Mouse (Mus musculus): ENCODE results near the gene Rnf114. TPM values are rescaled to one million over a fixed set of nuclear protein-coding genes. Genes with fewer than 3 reads are reported as not detected.

The Rnf114 gene
- polyA plus RNA-seq, 1 experiment from 2014 or later: 39.5 TPM

DNA sequence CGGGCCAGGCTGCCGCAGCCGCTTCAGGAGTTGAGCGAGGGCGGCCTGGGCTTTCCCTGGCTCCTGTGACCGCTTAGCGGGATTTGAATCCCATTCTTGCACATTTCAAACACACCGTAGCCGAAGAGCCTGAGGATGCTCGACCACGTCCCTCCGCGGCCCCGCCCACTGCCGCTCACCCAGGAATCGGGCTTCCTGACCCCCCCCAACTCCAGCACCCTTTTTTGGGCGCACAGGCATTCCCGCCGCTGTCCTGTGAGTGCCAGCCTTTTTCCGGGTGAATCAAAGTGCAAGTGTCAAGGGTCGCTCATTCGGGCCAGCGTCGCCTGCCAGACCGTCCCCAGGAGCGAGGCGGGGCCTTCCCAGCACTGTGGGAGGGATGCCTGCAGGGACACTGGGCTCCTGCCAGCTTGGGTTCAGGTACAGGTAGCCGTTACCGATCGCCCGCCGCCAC, 11.5 kb downstream of the Rnf114 start:
- Histone ChIP-seq H3K4me3 (ENCODE audit: low read depth, low read length) (peak overlapping the region; percentile 98), H3K4me1 (ENCODE audit: insufficient read depth) (peaks cover 41% of the 10 kb centered on the region), H3K9me3 (ENCODE audit: low read length) (no peaks in the 10 kb centered on the region), H3K27me3 (ENCODE audit: insufficient read depth, low read length) (no peaks in the 10 kb centered on the region), H3K36me3 (replicated peaks; ENCODE audit: insufficient read depth, low read length) (peaks cover 24% of the 10 kb centered on the region), H3K9ac (replicated peaks) (peak overlapping the region; percentile 89), H3K4me2 (ENCODE audit: low read depth, low read length) (peak overlapping the region; percentile 91), H3K27ac (ENCODE audit: low read depth) (peak overlapping the region; percentile 88)
- peak; percentile 83 for DNase-seq
- ATAC-seq: peak; percentile 63
- TF ChIP-seq CTCF (IDR thresholded peaks at IDR 0.05; ENCODE audit: low read depth) (no peak), EP300 (IDR thresholded peaks at IDR 0.05; ENCODE audit: low read depth) (no peak)
- 2% methylated on average over 32 of the region's 32 CpGs for WGBS (ENCODE audit: insufficient replicate concordance)

DNA sequence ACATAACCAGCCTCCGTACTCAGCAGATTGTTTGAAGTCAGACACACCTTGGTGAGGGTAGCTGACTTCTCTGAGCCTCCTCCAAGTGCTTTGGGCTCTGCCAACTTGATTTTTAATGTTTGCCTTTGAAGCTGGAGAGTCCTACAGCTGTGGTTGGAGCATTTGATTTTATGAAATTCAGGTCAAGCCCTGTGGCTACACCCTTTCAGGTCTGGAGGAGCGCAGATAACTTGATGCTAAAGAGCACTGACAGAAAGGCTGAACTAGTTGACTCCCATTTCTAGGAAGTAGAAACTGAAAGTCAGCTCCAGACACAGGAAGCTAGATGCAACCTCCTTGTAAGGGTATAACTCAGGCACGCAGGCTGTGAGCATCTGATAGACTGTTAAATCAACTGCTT, 12.7 kb downstream of the Rnf114 start:
- Histone ChIP-seq H3K36me3 (replicated peaks; ENCODE audit: insufficient read depth, low read length) (peaks cover 35% of the 10 kb centered on the region), H3K9ac (replicated peaks) (peak overlapping the region; percentile 89), H3K27ac (ENCODE audit: low read depth) (peak overlapping the region; percentile 88), H3K4me1 (ENCODE audit: insufficient read depth) (peaks cover 41% of the 10 kb centered on the region), H3K4me2 (ENCODE audit: low read depth, low read length) (peak overlapping the region; percentile 91), H3K9me3 (ENCODE audit: low read length) (no peaks in the 10 kb centered on the region), H3K4me3 (ENCODE audit: low read depth, low read length) (peak overlapping the region; percentile 98), H3K27me3 (ENCODE audit: insufficient read depth, low read length) (no peaks in the 10 kb centered on the region)
- TF ChIP-seq CTCF (IDR thresholded peaks at IDR 0.05; ENCODE audit: low read depth) (no peak), EP300 (IDR thresholded peaks at IDR 0.05; ENCODE audit: low read depth) (peak; percentile 63)
- ATAC-seq (peak; percentile 65), DNase-seq (peak; percentile 45)
- 32% methylated on average over 3 of the region's 3 CpGs for WGBS (ENCODE audit: insufficient replicate concordance)

- WGBS (ENCODE audit: insufficient replicate concordance): 93% methylated on average over 10 of the region's 10 CpGs
- TF ChIP-seq EP300 (IDR thresholded peaks at IDR 0.05; ENCODE audit: low read depth): no peak
- TF ChIP-seq CTCF (IDR thresholded peaks at IDR 0.05; ENCODE audit: low read depth): no peak
- peak overlapping the region; percentile 91; the same call in 1 of the 2 replicates for H3K4me2 ChIP-seq (ENCODE audit: low read depth, low read length)
- H3K27me3 ChIP-seq (ENCODE audit: insufficient read depth, low read length): no peaks in the 10 kb centered on the region
- H3K4me1 ChIP-seq (ENCODE audit: insufficient read depth): peaks cover 48% of the 10 kb centered on the region
- peaks cover 50% of the 10 kb centered on the region for H3K36me3 ChIP-seq (replicated peaks; ENCODE audit: insufficient read depth, low read length)
- H3K9me3 ChIP-seq (ENCODE audit: low read length): no peaks in the 10 kb centered on the region
- H3K4me3 ChIP-seq (ENCODE audit: low read depth, low read length): no peak overlapping the region
- no peak for DNase-seq
- no peak overlapping the region for H3K9ac ChIP-seq (replicated peaks)
- H3K27ac ChIP-seq (ENCODE audit: low read depth): no peak overlapping the region
- no peak for ATAC-seq
Observed at GRCm38 (mm10) chr2:167506546-167507260, 14.3 kb downstream of the Rnf114 start.

DNA sequence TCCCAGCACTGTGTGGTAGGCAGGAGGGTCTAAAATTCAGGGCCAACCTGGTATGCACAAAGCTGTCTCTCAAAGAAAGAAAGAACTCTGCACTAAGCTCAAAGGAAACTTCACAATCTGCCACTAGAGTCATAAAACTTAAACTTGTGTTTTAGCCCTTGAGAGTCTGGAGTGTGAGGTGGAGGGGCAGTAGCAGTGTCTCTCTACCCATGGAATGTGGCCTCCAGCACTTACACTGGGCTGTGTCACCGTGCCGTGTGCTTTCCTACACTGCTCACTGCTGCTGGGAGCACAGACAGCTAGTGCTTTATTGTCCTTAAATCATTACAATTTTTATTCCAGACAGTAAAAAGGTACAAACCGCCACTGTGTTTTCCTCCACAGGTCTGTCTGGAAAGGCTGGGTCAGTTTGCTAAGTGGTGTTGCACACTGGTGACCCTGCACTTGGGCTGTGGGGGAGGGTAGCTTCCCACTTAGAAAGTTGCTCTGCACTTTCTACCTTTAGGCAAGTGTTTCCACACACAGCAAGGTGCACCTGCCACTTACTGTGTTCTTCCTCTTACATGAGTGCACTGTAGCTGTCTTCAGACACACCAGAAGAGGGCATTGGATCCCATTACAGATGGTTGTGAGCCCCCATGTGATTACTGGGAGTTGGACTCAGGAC, 15.4 kb downstream of the Rnf114 start:
- peaks cover 62% of the 10 kb centered on the region for H3K36me3 ChIP-seq (replicated peaks; ENCODE audit: insufficient read depth, low read length)
- TF ChIP-seq EP300 (IDR thresholded peaks at IDR 0.05; ENCODE audit: low read depth): no peak
- no peak for TF ChIP-seq CTCF (IDR thresholded peaks at IDR 0.05; ENCODE audit: low read depth)
- H3K9ac ChIP-seq (replicated peaks): no peak overlapping the region
- H3K4me3 ChIP-seq (ENCODE audit: low read depth, low read length): no peak overlapping the region
- no peak overlapping the region for H3K4me2 ChIP-seq (ENCODE audit: low read depth, low read length)
- H3K9me3 ChIP-seq (ENCODE audit: low read length): no peaks in the 10 kb centered on the region
- 78% methylated on average over 3 of the region's 3 CpGs for WGBS (ENCODE audit: insufficient replicate concordance)
- H3K27ac ChIP-seq (ENCODE audit: low read depth): no peak overlapping the region
- H3K4me1 ChIP-seq (ENCODE audit: insufficient read depth): peaks cover 42% of the 10 kb centered on the region
- no peaks in the 10 kb centered on the region for H3K27me3 ChIP-seq (ENCODE audit: insufficient read depth, low read length)
- ATAC-seq: no peak
- no peak for DNase-seq

DNA sequence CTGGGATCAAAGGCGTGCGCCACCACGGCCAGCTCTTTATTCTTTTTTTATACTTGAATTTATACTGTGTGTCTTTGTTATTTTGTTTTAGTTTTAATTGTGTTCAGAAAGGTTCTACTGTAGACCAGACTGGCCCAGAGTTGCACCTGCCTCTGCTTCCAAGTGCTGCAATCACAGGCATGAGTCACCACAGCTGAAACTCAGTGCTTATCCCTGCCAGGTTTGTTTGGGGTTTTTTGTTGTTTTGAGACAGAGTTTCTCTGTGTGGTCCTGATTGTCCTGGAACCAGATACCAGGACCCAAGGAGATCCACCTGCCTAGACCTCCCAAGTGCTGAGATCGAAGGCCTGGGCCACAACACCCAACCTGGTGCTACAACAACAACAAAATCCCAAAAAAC, 16.1 kb downstream of the Rnf114 start:
- no peak overlapping the region for H3K4me3 ChIP-seq (ENCODE audit: low read depth, low read length)
- H3K27ac ChIP-seq (ENCODE audit: low read depth): no peak overlapping the region
- H3K4me2 ChIP-seq (ENCODE audit: low read depth, low read length): no peak overlapping the region
- DNase-seq (no peak), ATAC-seq (no peak)
- no peaks in the 10 kb centered on the region for H3K9me3 ChIP-seq (ENCODE audit: low read length)
- 94% methylated on average over 4 of the region's 4 CpGs for WGBS (ENCODE audit: insufficient replicate concordance)
- no peak overlapping the region; the same call in 1 of the 2 replicates for H3K9ac ChIP-seq (replicated peaks)
- H3K27me3 ChIP-seq (ENCODE audit: insufficient read depth, low read length): no peaks in the 10 kb centered on the region
- H3K4me1 ChIP-seq (ENCODE audit: insufficient read depth): peaks cover 41% of the 10 kb centered on the region
- H3K36me3 ChIP-seq (replicated peaks; ENCODE audit: insufficient read depth, low read length): peaks cover 69% of the 10 kb centered on the region
- TF ChIP-seq CTCF (IDR thresholded peaks at IDR 0.05; ENCODE audit: low read depth) (no peak), EP300 (IDR thresholded peaks at IDR 0.05; ENCODE audit: low read depth) (no peak)

DNA sequence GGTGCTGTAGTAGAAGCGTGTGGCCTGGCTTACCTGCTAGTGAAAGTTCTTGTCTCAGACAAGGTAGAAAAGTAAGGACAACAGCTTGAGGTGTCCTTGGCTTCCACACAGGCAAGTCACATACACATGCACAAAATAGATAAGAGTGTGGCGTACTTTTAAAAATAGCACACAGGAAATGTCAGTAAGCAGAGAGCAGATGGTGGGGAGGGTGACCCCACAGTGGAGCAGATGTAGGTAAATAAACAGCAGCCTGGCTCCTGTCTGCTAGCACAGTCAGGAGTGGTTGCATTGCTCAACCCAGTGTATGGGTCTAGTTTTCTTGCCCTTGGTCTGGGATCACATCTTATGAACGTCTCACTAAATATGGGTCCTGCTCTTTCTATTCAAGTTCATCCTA, 18.0 kb downstream of the Rnf114 start:
- DNase-seq: no peak
- H3K4me3 ChIP-seq (ENCODE audit: low read depth, low read length): no peak overlapping the region
- no peaks in the 10 kb centered on the region for H3K27me3 ChIP-seq (ENCODE audit: insufficient read depth, low read length)
- TF ChIP-seq EP300 (IDR thresholded peaks at IDR 0.05; ENCODE audit: low read depth) (peak; percentile 12; the same call in 1 of the 2 replicates), CTCF (IDR thresholded peaks at IDR 0.05; ENCODE audit: low read depth) (no peak)
- no peaks in the 10 kb centered on the region for H3K9me3 ChIP-seq (ENCODE audit: low read length)
- peaks cover 84% of the 10 kb centered on the region for H3K36me3 ChIP-seq (replicated peaks; ENCODE audit: insufficient read depth, low read length)
- peak; percentile 75 for ATAC-seq
- H3K4me2 ChIP-seq (ENCODE audit: low read depth, low read length): no peak overlapping the region
- peaks cover 28% of the 10 kb centered on the region for H3K4me1 ChIP-seq (ENCODE audit: insufficient read depth)
- H3K27ac ChIP-seq (ENCODE audit: low read depth): peak overlapping the region; percentile 69
- WGBS (ENCODE audit: insufficient replicate concordance): 29% methylated on average over 3 of the region's 3 CpGs
- peak overlapping the region; percentile 53 for H3K9ac ChIP-seq (replicated peaks)
